Mouse (Mus musculus) right cerebral cortex, postnatal 25 days (tissue): ENCODE results near the gene Heatr5b.

Source experiments
- DNase-seq: peaks from one replicate; pipeline ENCODE4 v3.0.0; 2022

Heatr5b gene

DNA sequence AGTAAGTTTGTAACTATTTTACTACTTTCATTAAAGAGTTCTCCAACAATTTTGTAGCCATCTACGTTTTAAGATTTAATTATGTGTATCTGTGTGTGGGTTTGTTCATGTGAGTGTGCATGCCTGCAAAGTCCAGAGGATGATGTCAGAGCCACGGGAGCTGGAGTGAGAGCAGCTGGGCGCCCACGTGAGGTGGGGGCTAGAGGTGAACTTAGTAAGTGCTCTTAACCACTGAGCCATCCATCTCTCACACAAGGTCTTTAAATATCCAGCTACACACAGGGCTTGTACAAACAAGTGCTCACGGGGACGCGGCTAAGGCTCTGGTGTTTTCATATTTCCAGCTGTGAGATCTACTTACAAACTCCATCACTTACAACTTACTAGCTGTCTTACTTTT, 69.1 kb downstream of the Heatr5b start:
- DNase-seq: no peak

DNA sequence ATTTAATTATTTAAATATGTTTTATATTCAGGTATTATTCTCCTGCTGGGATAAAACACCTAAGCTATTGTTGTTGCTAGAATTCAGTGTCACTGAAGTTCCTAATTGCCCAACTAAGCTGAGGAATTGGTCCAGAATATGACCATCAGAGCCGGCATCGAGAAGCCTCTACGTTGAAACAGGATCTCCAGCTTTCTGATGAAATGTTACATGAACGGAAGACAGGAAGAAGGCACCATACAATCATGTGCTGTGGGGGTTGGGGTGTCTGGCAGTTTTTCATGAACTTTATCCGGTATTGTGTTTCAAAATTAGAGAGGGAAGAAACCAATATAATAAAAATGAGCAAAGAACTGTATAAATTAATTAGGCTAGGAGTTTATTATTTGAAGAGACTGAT, 71.9 kb downstream of the Heatr5b start:
- no peak for DNase-seq

DNA sequence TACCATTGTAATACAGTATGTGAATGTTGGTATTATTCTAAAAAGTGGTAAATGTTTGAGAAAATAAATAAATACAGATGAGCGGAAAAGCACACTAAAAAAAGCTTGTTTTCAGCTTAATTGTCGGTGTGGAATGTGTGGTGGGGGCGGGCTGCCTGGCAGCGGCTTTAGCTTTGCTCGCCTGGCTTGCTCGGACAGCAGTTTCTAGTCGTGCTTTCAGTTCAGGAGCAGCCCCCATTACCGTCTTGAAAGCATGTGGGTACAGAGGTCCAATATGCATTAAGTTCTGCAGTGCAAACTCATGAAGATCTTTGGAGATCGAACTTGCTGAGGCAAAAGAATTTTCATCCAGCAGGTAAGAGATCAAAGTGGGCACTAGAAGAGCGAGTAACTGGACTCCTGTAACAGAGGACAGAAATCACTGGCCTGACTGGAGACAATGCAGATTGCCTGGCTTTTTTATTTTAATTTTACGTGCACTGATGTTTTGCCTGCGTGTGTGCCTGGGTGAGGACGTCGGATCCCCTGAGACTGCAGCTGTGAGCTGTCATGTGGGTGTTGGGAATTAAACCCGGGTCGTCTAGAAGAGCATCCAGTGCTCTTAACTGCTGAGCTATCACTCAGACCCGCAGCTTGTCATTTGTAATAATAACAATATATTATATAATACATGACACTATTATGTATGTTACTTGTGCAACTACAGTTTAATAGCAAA, 82.1 kb downstream of the Heatr5b start:
- no peak for DNase-seq

DNA sequence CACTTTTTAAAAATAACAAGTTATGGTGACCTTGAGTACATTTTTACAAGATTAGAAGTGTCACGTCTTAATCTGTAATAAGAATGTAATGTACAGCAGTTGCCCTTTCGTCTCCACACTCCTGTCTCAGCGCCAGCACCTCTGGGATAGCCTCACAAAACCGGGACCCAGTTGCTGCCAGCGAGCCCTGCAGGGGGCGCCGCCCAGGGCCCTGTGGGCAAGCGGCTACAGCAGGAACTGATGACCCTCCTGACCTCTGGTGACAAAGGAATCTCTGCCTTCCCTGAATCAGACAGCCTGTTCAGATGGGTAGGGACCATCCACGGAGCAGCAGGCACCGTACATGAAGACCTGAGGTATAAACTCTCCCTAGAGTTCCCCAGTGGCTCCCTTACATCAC, 83.1 kb downstream of the Heatr5b start:
- DNase-seq: no peak

DNA sequence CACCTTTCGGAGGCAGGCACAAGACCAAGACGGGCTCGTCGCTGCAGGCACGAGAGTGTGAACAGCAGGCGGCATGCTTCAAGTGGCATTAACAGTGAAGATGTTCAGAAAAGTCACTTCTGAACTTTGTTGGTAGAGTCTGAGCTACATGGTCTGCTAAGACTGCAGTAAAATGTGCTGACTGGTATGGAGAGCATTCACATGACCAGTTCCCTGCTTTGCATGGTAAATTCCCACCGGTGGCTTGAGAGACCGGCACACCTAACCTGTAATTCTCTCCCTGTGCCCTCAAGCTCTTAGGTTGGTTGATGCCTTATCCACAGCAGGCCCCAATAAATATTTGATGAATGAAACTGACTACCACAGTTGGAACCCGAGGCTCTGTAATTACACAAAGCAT, 86.7 kb downstream of the Heatr5b start:
- no peak for DNase-seq

DNA sequence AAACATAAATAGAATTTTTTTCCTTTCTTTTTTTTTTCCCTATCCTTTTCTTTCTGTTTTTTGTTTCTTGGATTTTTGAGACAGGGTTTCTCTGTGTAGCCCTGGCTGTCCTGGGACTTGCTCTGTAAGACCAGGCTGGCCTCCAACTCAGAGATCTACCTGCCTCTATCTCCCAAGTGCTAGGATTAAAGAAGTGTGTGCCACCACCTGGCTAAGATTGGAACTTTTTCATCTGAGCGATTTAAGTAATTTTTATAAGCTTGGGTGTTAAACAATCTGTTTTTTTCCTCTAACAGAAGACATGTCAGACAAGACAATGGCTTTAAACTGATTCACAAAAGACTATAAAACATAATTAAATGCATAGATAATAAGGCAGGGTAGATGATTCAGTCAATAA, 96.7 kb downstream of the Heatr5b start:
- no peak for DNase-seq

DNA sequence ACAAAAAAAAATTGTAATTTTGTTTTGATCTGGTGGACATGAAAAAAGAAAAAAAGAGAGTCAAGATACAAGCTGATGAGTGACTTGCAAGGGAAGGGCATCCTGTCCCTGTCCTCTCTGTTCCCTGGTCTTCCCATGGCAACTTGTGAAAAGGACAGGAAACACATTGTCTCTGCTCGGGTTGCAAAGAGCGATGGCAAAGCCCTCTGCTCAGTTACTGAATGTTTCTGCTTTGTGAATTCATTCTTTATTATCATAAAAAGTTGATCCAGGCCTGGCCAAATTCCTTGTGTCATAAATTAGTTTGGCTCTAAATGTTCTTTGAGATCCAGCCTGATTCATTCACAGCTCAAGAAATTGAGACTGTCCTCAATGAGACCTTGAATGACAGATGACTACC, 97.4 kb downstream of the Heatr5b start:
- DNase-seq: no peak

DNA sequence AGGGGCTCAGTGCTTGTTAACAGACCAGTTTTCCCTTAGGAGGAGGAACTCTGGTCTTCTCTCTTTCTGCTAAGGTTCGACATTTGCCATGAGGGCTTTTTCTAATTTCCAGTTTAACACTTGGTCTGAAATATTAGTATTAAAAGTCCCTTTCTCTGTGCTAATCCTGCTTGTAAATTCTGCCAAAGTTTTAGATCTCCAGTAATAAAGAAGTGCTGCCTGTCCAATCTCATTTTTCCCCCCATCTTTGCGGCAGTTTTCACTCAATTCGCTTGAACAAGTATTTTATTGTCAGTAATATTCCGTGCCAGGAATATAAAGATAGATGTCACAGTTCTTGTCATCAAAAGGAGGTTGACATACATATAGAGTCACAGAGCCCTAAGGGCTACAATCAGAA, 98.1 kb downstream of the Heatr5b start, which contains the start of gene Strn:
Gene Strn, minus strand, starts transcription at position 101 of the 400 bp plus-strand sequence.
- DNase-seq: no peak

DNA sequence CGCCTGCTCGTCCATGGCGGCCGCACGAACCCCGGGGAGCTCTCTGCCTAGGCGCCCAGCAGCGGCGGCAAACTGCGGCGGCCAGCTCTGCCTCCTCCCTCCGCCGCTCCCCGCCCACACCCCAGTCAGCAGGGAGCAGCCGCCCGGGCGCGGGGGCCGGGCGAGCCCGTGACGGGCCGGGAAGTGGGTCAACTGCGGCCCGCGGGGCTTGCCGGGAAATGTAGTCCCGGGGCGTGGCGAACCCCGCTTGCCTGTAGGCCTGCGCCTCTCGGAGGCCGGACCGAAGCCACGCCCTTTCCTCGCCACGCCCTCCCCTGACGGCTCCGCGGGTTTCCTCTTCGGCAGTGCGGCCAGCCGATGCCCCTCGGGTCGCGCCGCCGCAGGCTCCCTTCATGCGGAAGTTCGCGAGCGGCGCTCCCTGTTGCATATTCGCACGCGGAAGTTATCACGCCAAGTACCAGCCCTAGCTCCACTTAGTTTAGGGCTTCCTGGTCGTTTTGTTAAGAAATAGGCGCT, 98.6 kb downstream of the Heatr5b start:
- DNase-seq: peak; percentile 100

DNA sequence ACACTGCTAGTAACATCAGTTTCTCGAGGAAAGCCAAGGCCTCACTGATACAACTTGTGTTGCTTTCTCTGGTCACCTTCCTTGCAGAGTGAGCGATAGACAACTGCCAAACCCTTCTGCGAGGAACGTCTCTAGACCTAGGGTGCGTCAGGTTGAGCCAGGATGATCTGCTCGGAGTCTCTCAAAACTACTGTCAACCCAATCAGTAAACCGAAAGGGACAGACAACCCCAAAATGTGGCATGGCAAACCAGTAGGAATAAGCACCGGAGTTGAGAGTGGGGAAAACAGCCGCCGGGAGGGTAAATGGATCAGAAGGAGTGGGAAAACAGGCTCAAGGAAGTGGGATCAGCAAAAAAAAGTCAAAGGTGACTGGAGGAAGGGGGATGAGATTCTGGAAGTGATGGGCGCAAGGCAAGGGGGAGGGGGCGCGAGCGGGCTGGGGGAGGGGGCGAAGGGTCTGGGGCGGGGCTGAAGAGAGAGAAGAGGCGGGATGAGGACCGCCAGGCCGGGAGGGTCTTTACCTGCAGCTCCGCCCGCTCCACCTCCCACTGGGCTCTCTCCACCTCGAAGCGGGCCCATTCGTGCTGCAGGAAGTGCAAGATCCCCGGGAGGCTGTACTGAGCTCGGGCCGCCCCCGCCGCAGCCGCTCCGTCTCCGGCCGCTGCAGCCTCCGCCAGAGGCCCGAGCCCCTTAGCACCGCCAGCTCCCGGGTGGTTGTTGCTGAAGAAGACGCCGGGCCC, 99.3 kb downstream of the Heatr5b start:
- peak; percentile 16 for DNase-seq

DNA sequence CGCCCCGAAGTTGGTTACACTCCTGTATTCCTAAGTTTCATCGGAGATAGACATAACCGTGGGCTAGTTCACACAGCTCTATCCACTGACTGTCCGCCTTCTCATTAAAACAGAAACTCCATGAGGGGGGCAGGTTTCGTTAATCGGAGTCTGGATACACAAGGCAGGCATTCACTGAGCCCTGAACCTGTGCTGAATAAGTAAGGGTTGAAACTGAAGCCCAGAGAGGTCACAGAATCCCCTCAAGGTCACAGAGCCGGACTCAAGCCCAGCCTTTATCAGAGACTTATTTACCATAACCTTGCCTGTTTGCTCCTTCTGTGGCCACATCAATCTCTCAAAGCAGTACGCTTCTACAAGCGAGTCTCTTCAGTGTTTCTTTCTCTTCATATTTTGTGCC, 100.4 kb downstream of the Heatr5b start:
- no peak for DNase-seq

DNA sequence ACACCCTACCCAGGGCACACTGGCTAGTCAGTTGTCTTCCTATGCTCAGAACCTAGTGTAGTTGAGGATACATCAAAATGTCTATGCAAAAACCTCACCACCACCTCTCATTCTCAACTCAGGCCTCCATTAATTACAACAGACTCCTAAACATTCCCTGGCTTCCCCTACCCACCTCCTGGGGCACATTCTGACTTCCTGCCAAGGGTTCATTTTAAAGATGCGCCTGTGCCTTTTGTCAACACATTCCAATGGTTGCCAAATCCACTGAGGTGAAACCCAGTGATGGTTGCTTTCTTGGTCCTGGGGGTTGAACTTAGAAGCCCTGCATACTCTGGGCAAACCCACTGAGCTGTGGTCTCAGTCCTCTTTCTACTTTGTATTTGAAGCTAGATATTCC, 103.1 kb downstream of the Heatr5b start:
- DNase-seq: no peak

DNA sequence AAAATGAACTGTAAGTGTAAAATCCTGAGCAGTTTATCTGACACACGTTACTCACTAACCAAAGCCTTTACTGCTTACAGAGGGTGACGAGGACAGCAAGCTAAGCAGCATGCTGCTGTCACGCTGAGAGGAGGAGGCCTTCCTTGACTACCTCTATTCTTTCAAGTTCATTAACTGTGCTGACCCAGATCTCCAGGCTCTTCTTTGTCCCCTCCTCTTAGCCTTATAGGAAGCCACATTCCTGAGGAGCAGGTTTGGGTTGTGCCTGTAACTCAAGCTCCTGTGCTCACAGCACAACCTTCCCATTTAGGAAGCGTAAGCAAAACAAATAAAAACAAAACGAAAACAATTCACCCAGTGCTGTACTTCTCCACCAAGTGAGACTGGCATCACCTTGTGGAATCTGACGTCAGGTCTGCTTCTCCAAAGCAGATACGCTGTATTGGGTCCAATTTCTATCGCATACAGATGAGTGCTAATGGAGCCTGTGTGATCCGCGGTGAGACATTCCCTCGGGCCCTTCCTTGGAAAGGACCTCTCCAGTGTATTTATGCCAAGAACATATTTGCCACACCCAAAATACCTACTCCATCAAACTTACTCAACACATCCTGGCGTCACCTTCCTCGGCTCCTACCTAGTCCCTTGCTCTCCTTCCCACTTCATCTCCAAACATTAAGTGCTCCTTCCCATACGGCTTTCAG, 108.3 kb downstream of the Heatr5b start:
- DNase-seq: no peak

DNA sequence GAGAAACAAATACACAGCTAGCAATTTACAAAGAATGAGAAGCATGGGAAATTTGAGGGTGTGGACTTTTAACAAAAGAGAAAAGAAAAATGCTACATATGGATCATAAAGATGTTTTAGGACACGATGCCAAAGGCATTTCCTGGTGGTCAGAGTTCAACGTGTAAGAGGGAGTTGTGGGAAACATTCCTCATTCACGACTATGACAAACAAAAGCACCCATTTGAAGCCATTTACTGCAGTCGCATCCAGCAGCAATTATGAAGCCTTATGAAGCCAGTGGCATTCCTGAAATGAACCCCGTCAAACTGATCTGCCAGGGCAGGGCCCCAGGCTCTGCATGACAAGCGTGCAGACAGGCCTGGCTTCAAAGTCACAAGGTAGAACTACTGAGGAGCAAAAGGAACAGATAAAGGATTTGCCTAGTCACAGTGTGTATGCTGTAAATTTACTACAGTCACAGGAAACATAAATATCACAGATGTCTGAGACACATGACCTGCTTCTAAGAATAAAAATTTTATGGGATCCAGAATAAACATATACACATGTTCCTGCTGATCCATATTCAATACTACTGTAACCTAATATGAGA, 110.6 kb downstream of the Heatr5b start:
- DNase-seq: no peak

DNA sequence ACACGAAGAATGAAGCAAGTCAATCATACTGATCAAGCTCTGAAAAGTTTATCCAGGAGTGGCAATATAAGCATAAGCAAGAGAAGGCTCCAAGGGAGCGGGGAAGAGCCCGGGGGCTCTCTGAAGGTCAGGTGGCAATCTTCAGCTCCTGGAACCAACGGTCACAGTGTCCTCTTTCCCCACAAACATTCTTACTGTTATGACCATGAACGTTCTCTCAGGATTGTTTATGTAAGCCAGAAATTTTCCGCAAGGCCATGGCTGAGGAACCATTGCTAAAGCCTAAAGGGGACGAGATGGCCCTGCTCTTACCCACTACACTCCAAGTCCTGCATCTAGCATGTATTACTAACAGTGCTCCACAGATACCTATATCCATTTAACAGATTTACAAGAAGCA, 113.5 kb downstream of the Heatr5b start:
- DNase-seq: no peak

DNA sequence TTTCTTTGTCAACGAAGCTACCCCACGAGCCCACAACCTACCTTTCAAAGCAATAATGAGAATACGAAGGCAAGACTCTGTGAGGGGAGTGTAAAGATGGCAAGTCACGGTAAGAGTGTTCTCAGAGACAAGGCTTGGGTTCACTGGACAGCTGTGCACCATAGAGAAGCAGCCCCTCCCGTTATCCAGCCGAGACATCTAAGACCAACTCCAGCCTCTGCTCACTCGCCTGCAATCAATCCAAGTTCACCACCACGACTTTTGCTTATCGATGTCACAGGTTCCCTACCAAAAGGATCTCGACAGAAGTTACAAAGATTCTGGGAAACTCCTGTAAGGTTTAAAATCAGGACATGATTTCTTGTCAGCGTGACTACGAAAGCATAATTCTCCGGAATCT, 116.1 kb downstream of the Heatr5b start:
- no peak for DNase-seq

DNA sequence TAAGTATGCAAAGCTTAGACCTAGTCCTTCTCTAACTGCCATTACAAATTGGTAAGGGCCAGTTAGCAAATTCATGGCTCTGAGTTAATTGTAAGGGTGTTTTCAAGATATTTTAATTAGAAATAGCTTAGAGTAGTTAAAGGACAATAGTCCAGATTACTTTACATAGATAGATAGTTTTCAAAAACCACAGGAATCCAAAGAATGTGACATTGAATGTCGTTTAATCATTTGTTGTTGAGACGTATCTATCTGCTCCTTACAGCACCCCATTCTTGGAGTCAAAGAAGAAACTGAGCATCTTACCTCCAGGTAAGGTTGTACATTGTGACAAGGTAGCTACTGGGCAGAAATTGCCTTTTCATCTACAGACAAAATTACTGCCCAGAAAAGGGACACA, 124.9 kb downstream of the Heatr5b start:
- no peak for DNase-seq

DNA sequence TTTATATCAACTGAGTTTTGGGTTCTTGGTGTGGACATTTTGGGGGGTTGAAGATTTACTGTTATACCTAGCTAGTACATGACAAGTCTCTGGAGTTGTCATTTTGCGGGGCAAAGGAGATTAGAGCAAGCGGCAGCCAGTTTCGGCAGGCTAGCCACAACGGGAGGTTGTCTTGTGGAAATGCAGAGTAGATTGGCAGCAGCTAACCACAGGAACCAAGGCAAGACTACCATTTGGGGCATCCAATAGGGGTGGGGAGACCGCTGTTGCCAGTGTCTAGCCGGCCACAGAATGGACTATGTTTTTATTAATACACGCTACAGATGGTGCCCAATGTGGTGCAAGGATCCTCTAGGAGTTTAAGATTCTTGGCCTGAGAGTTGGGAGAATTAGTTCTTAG, 126.7 kb downstream of the Heatr5b start:
- no peak for DNase-seq

DNA sequence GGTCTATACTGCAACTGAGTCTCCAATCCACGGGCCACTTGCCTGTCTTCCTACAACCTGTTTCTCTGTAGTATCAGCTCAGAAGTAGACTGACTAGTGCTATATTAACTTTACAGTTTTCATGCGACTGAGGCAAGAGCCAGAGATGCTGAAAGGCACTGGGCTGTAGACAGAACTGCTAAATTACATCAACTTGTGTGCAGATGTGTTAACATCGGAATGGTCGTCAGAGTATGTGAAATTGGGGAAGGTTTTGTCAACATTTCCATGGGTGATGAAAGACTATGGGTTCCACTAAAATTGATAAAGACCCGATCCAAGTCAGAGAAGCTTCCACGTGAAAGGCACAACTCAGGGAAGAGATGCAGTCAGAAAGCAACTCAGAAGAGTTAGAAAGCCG, 132.2 kb downstream of the Heatr5b start:
- DNase-seq: no peak
